Mouse (Mus musculus) kidney, embryonic 14.5 days (tissue): ENCODE measurements around the gene Rtraf. TPM values are rescaled to one million over a fixed set of nuclear protein-coding genes. Genes with fewer than 3 reads are reported as not detected.

Source experiments
- ATAC-seq: fragments of 200-750 bp; cut with Nextera tagmentation; 2 replicates; pipeline ENCODE4 v1.8.0; 2017; ENCODE audit warnings: moderate number of reproducible peaks, mild to moderate bottlenecking, moderate TSS enrichment, moderate library complexity; ENCODE audit not compliant: low FRiP score, low TSS enrichment
- H3K27ac ChIP-seq: fragments of 300-500 bp; sonication (generic); 2 replicates; pipeline ENCODE4 v1.5.1; 2014; ENCODE audit warnings: low read depth, mild to moderate bottlenecking, low read length, moderate library complexity, mixed read lengths
- H3K27me3 ChIP-seq: fragments of 300-500 bp; sonication (generic); 2 replicates; pipeline ENCODE4 v1.6.1; 2014; ENCODE audit warnings: mild to moderate bottlenecking, low read length; ENCODE audit not compliant: control insufficient read depth, insufficient read depth
- H3K36me3 ChIP-seq: fragments of 300-500 bp; sonication (generic); 2 replicates; pipeline ENCODE4 v1.6.1; 2014; ENCODE audit warnings: low read length, mixed read lengths; ENCODE audit not compliant: control insufficient read depth, insufficient read depth
- H3K4me1 ChIP-seq: fragments of 300-500 bp; sonication (generic); 2 replicates; pipeline ENCODE4 v1.6.1; 2014; ENCODE audit warnings: low read length, mixed read lengths; ENCODE audit not compliant: control insufficient read depth, insufficient read depth
- H3K4me2 ChIP-seq: fragments of 300-500 bp; sonication (generic); replicated peaks from 2 replicates; pipeline ENCODE4 v1.6.1; 2014; ENCODE audit warnings: low read depth, mild to moderate bottlenecking, low read length
- H3K4me3 ChIP-seq: fragments of 300-500 bp; sonication (generic); 2 replicates; pipeline ENCODE4 v1.5.1; 2014; ENCODE audit warnings: mild to moderate bottlenecking, low read length
- H3K9ac ChIP-seq: fragments of 300-500 bp; sonication (generic); 2 replicates; pipeline ENCODE4 v1.6.1; 2014; ENCODE audit warnings: low read depth, mild to moderate bottlenecking, low read length, moderate library complexity
- H3K9me3 ChIP-seq: fragments of 300-500 bp; sonication (generic); 2 replicates; pipeline ENCODE4 v1.6.1; 2016; ENCODE audit warnings: low read length; ENCODE audit not compliant: control insufficient read depth
- WGBS: fragments of 180-500 bp; shearing (Covaris S2); extraction: QIAGEN DNeasy Blood & Tissue Kit; methylation state at CpG from one replicate; pipeline ENCODE4 v1.1.7; 2014; 5-methylcytosine and 5-hydroxymethylcytosine counted together
- polyA plus RNA-seq: library from polyadenylated mRNA; unstranded; fragments of >200 nt; fragmentation: Nextera tagmentation; extraction: Ambion mirVana; gene quantifications from 2 replicates; pipeline ENCODE4 v1.2.1, GENCODE M21; 2014

Gene Rtraf
- polyA plus RNA-seq, 1 experiment from 2014 or later: 230 TPM

DNA sequence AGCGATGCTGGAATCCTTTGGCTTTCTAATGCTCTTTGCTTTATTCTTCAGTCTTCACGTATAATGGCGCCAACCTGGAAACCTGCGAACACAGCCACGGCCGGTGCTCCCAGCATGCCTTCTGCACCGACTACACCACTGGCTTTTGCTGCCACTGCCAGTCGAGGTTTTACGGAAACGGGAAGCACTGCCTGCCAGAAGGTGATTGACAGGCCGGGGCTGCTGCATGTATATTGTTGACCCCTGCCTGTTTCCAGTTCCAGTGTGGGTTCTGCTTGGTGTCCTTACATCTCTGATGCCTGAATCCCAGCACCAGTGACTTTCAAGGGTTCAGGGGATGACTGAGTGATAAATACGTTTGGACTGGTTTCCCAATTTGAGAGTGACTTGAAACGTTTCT, 45.7 kb downstream of the Rtraf start:
- H3K9me3 ChIP-seq: no peaks in the 10 kb centered on the region
- ATAC-seq: no peak
- 93% methylated on average over 13 of the region's 13 CpGs for WGBS
- H3K27me3 ChIP-seq: no peaks in the 10 kb centered on the region
- H3K4me1 ChIP-seq: no peaks in the 10 kb centered on the region
- no peak overlapping the region for H3K27ac ChIP-seq
- H3K4me3 ChIP-seq: no peak overlapping the region
- H3K4me2 ChIP-seq: no peak overlapping the region
- H3K36me3 ChIP-seq: peaks cover 8% of the 10 kb centered on the region; the same call in 1 of the 2 replicates
- H3K9ac ChIP-seq: no peak overlapping the region

GRCm38 (mm10) chr14:19777365-19777764, 46.3 kb downstream of the Rtraf start:
- Histone ChIP-seq H3K36me3 (peaks cover 8% of the 10 kb centered on the region; the same call in 1 of the 2 replicates), H3K9me3 (no peaks in the 10 kb centered on the region), H3K4me2 (no peak overlapping the region), H3K27ac (no peak overlapping the region), H3K4me3 (no peak overlapping the region), H3K27me3 (no peaks in the 10 kb centered on the region), H3K4me1 (no peaks in the 10 kb centered on the region), H3K9ac (no peak overlapping the region)
- ATAC-seq: no peak
- WGBS: 96% methylated on average over 6 of the region's 6 CpGs

DNA sequence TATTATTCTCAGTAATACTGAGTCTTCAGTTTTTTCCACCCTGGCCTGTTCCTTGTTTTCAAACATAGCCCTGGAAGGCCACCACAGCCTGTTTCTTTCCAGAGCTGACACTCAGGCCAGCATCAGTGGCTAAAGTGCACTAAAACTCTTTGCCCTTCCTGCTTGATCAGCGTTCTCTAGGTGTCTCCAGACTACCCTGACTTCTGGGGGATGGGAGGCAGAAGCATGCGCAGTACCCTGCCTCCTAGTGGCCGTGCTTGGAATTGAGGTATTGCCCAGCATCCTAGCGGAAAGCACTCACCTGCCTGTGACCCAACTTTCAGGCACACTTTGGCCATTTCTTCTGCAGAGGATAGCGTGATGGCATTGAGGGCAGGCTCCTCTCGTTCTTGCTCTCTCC, 46.7 kb downstream of the Rtraf start:
- H3K36me3 ChIP-seq: peaks cover 8% of the 10 kb centered on the region; the same call in 1 of the 2 replicates
- no peak overlapping the region for H3K27ac ChIP-seq
- H3K4me3 ChIP-seq: no peak overlapping the region
- WGBS: 52% methylated on average over 6 of the region's 6 CpGs
- no peak overlapping the region for H3K9ac ChIP-seq
- H3K4me2 ChIP-seq: no peak overlapping the region
- no peaks in the 10 kb centered on the region for H3K4me1 ChIP-seq
- H3K27me3 ChIP-seq: no peaks in the 10 kb centered on the region
- ATAC-seq: peak; percentile 56; the same call in 1 of the 2 replicates
- no peaks in the 10 kb centered on the region for H3K9me3 ChIP-seq

- ATAC-seq: no peak
- no peak overlapping the region for H3K9ac ChIP-seq
- H3K4me2 ChIP-seq: no peak overlapping the region
- H3K9me3 ChIP-seq: no peaks in the 10 kb centered on the region
- whole genome bisulfite sequencing: 94% methylated on average over 5 of the region's 5 CpGs
- peaks cover 1% of the 10 kb centered on the region; the same call in 1 of the 2 replicates for H3K4me1 ChIP-seq
- H3K36me3 ChIP-seq: peaks cover 8% of the 10 kb centered on the region; the same call in 1 of the 2 replicates
- H3K27ac ChIP-seq: no peak overlapping the region
- H3K27me3 ChIP-seq: no peaks in the 10 kb centered on the region
- H3K4me3 ChIP-seq: no peak overlapping the region
These were observed 47.4 kb downstream of the Rtraf start for GRCm38 (mm10) chr14:19776179-19776578.

GRCm38 (mm10) chr14:19775491-19775890, 48.1 kb downstream of the Rtraf start:
- Histone ChIP-seq H3K9ac (no peak overlapping the region), H3K4me1 (peaks cover 7% of the 10 kb centered on the region; the same call in 1 of the 2 replicates), H3K27me3 (no peaks in the 10 kb centered on the region), H3K4me3 (no peak overlapping the region), H3K36me3 (peaks cover 6% of the 10 kb centered on the region; the same call in 1 of the 2 replicates), H3K27ac (no peak overlapping the region), H3K9me3 (no peaks in the 10 kb centered on the region), H3K4me2 (no peak overlapping the region)
- WGBS: 90% methylated on average over 4 of the region's 4 CpGs
- no peak for ATAC-seq

- H3K27me3 ChIP-seq: no peaks in the 10 kb centered on the region
These were observed 49.5 kb downstream of the Rtraf start for GRCm38 (mm10) chr14:19774036-19774628.

GRCm38 (mm10) chr14:19771173-19771572, 52.5 kb downstream of the Rtraf start:
- peaks cover 8% of the 10 kb centered on the region for H3K36me3 ChIP-seq
- H3K4me2 ChIP-seq: no peak overlapping the region
- H3K4me1 ChIP-seq: peaks cover 25% of the 10 kb centered on the region; the same call in 1 of the 2 replicates
- WGBS: 73% methylated on average over 7 of the region's 7 CpGs
- H3K9me3 ChIP-seq: no peaks in the 10 kb centered on the region
- no peak for ATAC-seq
- no peak overlapping the region for H3K4me3 ChIP-seq
- H3K27me3 ChIP-seq: no peaks in the 10 kb centered on the region
- H3K27ac ChIP-seq: no peak overlapping the region; the same call in 1 of the 2 replicates
- no peak overlapping the region for H3K9ac ChIP-seq

More at GRCm38 (mm10) chr14:19774036-19774628, 49.5 kb downstream of the Rtraf start:
- Histone ChIP-seq H3K9me3 (no peaks in the 10 kb centered on the region), H3K4me3 (no peak overlapping the region), H3K36me3 (peaks cover 3% of the 10 kb centered on the region; the same call in 1 of the 2 replicates), H3K4me1 (peaks cover 18% of the 10 kb centered on the region; the same call in 1 of the 2 replicates), H3K4me2 (no peak overlapping the region), H3K27ac (no peak overlapping the region), H3K9ac (no peak overlapping the region)
- WGBS: 63% methylated on average over 13 of the region's 13 CpGs
- no peak for ATAC-seq

DNA sequence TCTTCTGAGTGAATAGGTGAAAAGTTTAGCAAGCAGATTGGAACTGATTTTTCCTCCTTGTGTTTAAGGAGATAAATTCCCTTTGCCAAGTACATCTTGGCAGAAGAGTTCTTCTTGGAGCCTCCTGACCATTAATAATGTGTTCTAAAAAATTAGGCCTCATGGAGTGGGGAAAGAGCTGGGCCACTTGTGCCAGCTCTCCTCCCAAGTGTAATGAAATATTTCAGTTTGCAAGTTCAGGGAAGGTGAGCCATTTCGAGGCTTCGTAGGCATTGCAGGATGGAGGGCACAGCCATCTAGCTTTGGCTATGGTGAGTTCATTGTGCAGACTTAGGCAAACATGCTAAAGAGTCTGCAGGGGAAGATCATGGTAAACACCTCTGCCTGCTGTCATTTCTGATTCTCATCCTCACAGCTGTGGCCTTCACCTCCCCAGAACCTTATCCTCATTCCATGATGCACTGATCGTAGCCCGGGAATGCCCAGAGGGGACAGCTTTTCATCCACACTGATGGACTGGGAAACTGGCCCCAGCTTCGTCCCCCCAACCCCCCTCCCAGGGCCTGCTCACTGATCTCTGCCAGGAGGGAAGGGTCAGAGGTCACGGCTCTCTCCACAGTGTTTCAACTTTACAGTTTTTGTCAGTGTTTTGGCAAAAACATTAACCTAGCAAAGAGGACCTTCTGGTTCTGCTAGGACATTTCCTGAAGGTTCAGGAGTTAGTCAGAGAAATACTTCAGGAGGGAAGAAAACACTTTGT, 54.0 kb downstream of the Rtraf start:
- no peaks in the 10 kb centered on the region for H3K9me3 ChIP-seq
- H3K27ac ChIP-seq: peak overlapping the region; percentile 30; the same call in 1 of the 2 replicates

GRCm38 (mm10) chr14:19768648-19769047, 55.0 kb downstream of the Rtraf start:
- H3K4me3 ChIP-seq: no peak overlapping the region
- no peaks in the 10 kb centered on the region for H3K9me3 ChIP-seq
- no peak for ATAC-seq
- H3K36me3 ChIP-seq: peaks cover 8% of the 10 kb centered on the region
- H3K4me2 ChIP-seq: no peak overlapping the region
- H3K27ac ChIP-seq: no peak overlapping the region
- H3K4me1 ChIP-seq: peaks cover 28% of the 10 kb centered on the region; the same call in 1 of the 2 replicates
- 92% methylated on average over 6 of the region's 6 CpGs for WGBS
- no peaks in the 10 kb centered on the region for H3K27me3 ChIP-seq
- H3K9ac ChIP-seq: no peak overlapping the region

More for the DNA sequence above, 54.0 kb downstream of the Rtraf start:
- Histone ChIP-seq H3K4me3 (no peak overlapping the region), H3K4me1 (peaks cover 25% of the 10 kb centered on the region; the same call in 1 of the 2 replicates), H3K4me2 (no peak overlapping the region), H3K9ac (no peak overlapping the region), H3K36me3 (peaks cover 8% of the 10 kb centered on the region), H3K27me3 (no peaks in the 10 kb centered on the region)
- ATAC-seq: no peak
- 32% methylated on average over 6 of the region's 6 CpGs for WGBS
